14 mouse cellular contexts compared by ENCODE assay signal in the genomic region with DNA sequence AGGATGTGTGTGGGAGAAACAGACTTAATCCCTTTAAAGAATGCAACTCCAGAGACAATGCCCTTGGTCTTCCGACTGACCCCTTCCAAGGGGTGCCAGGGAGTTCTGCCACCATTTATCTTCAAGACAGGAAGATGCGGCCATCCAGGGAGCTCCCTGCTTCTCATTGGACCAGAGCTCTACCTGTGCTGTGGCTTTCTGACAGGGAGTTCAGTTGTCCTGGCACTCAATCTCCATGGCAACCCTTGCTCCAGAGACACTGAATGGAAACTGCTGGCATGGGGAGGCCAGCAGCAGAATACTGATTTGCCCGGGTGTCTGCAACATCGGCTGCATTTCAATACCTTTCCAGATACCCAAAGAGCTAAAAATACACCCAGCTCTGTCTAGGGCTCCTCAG. TPM values are rescaled to one million over a fixed set of nuclear protein-coding genes. Genes with fewer than 3 reads are reported as not detected.
DNase-seq lines count a peak whose midpoint lies in the region; ATAC-seq lines count a peak whose summit lies in the region.
"Had no signal": no experiment of that assay in that cellular context is flagged by ENCODE, and none has a peak within 500 bp of the region (broad histone marks: within the 10 kb centered on the region; RNA-seq: fewer than 3 reads in every experiment).

No protein-coding gene starts in this region.

- no peaks in the 10 kb centered on the region for H3K36me3 ChIP-seq in forebrain, embryonic 15.5 days
- H3K36me3 ChIP-seq in midbrain, embryonic 16.5 days (ENCODE audit: control insufficient read depth, insufficient read depth, low read length): no peaks in the 10 kb centered on the region
- H3K36me3 ChIP-seq: embryonic facial prominence, embryonic 13.5 days; limb, embryonic 15.5 days had no signal

- peak; percentile 44 to 54 for DNase-seq in cerebellum, postnatal 10 days
- peak; percentile 48 for DNase-seq in layer of hippocampus, adult 9-11 months
- no peak for DNase-seq in layer of hippocampus, postnatal 25 days (ENCODE audit: extremely low spot score in 1 of 2, low spot score in 1 of 2)
- no peak for DNase-seq in adrenal gland, adult 8-10 months
- DNase-seq in ovary, postnatal 10 days (ENCODE audit: low spot score): no peak
- DNase-seq: heart, postnatal 36 days; lung, postnatal 10 days; thymus, adult 2 months had no signal

- peak overlapping the region; percentile 33 for H3K27ac ChIP-seq in forebrain, embryonic 15.5 days (replicated peaks)
- peak overlapping the region; percentile 90 for H3K27ac ChIP-seq in midbrain, embryonic 16.5 days (ENCODE audit: low read length)
- H3K27ac ChIP-seq: embryonic facial prominence, embryonic 13.5 days; limb, embryonic 15.5 days had no signal

- no peak for ATAC-seq in cerebellum, adult (ENCODE audit: insufficient number of reproducible peaks, low FRiP score, low TSS enrichment)
- peak; percentile 84 for ATAC-seq in forebrain, embryonic 15.5 days (replicated peaks)
- peak; percentile 96 for ATAC-seq in midbrain, embryonic 16.5 days

- no peaks in the 10 kb centered on the region for H3K9me3 ChIP-seq in forebrain, embryonic 15.5 days
- no peaks in the 10 kb centered on the region for H3K9me3 ChIP-seq in midbrain, embryonic 16.5 days (replicated peaks; ENCODE audit: control insufficient read depth, low read length, poor library complexity, severe bottlenecking)
- H3K9me3 ChIP-seq: embryonic facial prominence, embryonic 13.5 days; limb, embryonic 15.5 days had no signal

- no peak overlapping the region for H3K4me3 ChIP-seq in forebrain, embryonic 15.5 days
- H3K4me3 ChIP-seq in midbrain, embryonic 16.5 days (ENCODE audit: low read depth, low read length): no peak overlapping the region
- H3K4me3 ChIP-seq: embryonic facial prominence, embryonic 13.5 days; limb, embryonic 15.5 days; myocyte had no signal

- WGBS in forebrain, embryonic 15.5 days: 17% methylated on average over 4 of the region's 4 CpGs
- WGBS in midbrain, embryonic 16.5 days: 9% methylated on average over 4 of the region's 4 CpGs

- no peaks in the 10 kb centered on the region for H3K27me3 ChIP-seq in forebrain, embryonic 15.5 days
- H3K27me3 ChIP-seq in midbrain, embryonic 16.5 days (ENCODE audit: control insufficient read depth, insufficient read depth, low read depth, low read length): no peaks in the 10 kb centered on the region

- no peak overlapping the region for H3K4me2 ChIP-seq in forebrain, embryonic 15.5 days (replicated peaks)
- H3K4me2 ChIP-seq in midbrain, embryonic 16.5 days (ENCODE audit: low read length): peak overlapping the region; percentile 33
- H3K4me2 ChIP-seq: embryonic facial prominence, embryonic 13.5 days; limb, embryonic 15.5 days had no signal

- H3K9ac ChIP-seq in forebrain, embryonic 15.5 days (replicated peaks): no peak overlapping the region
- H3K9ac ChIP-seq in midbrain, embryonic 16.5 days (ENCODE audit: low read depth, low read length): no peak overlapping the region; the same call in 1 of the 2 replicates
- H3K9ac ChIP-seq: embryonic facial prominence, embryonic 13.5 days; limb, embryonic 15.5 days had no signal

- H3K4me1 ChIP-seq in forebrain, embryonic 15.5 days: peaks cover 22% of the 10 kb centered on the region
- H3K4me1 ChIP-seq in midbrain, embryonic 16.5 days (ENCODE audit: control insufficient read depth, insufficient read depth, low read length): peaks cover 26% of the 10 kb centered on the region
- H3K4me1 ChIP-seq: embryonic facial prominence, embryonic 13.5 days; limb, embryonic 15.5 days had no signal

RNA-seq across cellular contexts. Expression of gene Kcnc4, which starts 47.7 kb away (rescaled TPM):
- 10 to 100 TPM; 49.5 to 52.4 TPM for total RNA-seq in layer of hippocampus, postnatal 25 days (2021)
- polyA plus RNA-seq in forebrain, embryonic 15.5 days (2015; fragmentation: Nextera tagmentation; extraction: Ambion mirVana): 1.6 and 1.8 TPM in 2 replicates
- polyA plus RNA-seq in midbrain, embryonic 16.5 days (2015; fragmentation: Nextera tagmentation; extraction: Ambion mirVana): 5.8 and 8.8 TPM in 2 replicates
- total RNA-seq in adrenal gland, adult 8-10 months (2022): 10 to 100 TPM; 10.3 to 19.0 (median 12.7) TPM
- polyA plus RNA-seq: myocyte had no signal

Comparison
In these comparisons a context has a peak if more than half of its experiments do, and no peak if none do; other contexts are left out.
1. DNase-seq: peak in cerebellum, postnatal 10 days (2 of 2) and layer of hippocampus, adult 9-11 months (single experiment); none in layer of hippocampus, postnatal 25 days (0 of 2), adrenal gland, adult 8-10 months (single experiment) and ovary, postnatal 10 days (single experiment).